Mouse (Mus musculus) mesoderm, embryonic 11.5 days (tissue): ENCODE results near the gene Grin2b.
"Not testable (repeated sequence)": the region's sequence is repeated elsewhere in the genome, so short reads cannot be mapped to it uniquely, and the experiment has no call there.

Experiments used
- DNase-seq: peaks from one replicate; pipeline ENCODE4 v3.0.0-alpha.2; 2012; ENCODE audit warnings: low read depth, low spot score

Gene Grin2b

DNA sequence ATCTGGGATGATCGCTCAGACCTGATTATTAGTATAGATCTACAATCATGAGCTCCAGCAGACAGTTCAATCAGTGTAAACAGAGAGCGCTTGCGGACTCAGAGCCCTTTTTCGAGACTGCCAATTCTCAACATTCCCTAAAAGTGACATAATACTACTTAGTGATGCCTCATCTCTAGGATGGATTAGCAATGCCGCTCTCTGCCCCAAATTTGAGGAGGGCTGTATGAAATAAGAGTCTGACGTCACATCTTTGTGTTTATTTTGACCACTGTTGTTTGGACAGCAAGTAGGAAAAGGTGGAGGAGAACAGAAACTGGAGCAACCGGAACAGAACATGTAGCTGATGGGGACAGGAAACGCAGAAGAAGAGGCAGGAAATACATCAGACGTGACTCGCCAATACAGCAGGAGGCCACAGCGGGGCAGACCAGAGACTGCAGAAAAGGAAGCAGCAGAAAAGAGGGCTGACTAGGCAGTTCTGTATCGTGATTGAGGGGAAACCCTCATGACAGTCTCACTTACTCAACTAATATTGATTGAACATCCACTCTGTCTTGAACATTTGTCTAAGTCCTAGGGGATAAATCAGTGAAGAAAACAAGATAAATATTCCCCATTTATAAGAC is 472.5 kb downstream of the Grin2b start:
- no peak for DNase-seq

DNA sequence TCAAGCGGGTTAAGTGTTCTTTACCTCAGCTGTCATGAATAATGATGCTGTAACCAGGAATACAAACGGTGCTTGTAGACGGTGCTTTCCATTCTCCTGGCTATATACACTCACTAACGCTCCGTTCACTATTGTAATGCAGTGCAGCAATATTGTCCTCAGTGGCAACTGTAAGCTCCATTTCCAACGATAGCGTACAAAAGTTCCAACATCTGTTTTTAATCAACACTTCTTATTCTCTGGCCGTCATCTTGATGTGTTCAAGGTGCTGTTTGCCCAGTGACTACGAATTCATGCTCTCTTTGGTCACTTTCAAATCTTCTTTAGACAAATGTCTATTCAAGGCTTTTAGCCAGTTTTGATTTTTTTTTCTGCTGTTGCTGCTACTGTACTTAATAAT is 480.8 kb downstream of the Grin2b start:
- no peak for DNase-seq

DNA sequence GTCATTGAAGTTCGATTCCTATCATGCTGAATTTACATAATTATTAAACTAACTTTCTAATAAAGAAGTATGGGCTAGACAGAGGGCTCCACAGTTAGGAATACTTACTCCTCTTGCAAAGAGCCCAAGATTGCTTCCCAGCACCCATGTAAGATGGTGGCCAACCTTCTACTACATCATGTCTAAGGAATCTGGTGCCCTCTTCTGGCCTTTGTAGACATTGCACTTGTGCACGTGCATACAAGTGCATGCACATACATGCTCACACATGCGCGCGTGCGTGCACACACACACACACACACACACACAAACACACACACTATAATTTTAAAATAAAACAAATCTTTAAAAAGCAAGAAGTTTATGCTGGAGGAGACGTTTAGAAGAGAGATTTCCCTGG is 481.8 kb downstream of the Grin2b start:
- DNase-seq, result no peak

DNA sequence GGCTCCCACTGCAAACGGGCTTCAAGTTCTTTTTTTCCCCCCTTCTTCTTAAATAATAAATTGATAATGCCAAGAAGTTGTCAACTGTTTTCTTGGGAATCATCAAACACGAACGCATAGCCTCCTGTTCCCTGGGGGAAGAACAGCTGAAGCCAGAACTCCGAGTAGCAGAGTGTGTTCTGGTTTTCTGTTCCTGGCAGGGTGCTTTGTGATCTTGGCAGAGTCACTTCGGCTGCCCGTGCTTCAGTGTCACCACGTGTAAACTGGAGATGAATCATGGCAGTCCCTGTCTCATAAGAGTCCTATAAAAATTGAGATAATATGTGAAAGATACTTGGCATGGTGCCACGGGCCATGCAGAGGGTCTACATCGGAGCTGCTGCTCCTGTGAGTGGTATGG is 485.4 kb downstream of the Grin2b start:
- no peak for DNase-seq

DNA sequence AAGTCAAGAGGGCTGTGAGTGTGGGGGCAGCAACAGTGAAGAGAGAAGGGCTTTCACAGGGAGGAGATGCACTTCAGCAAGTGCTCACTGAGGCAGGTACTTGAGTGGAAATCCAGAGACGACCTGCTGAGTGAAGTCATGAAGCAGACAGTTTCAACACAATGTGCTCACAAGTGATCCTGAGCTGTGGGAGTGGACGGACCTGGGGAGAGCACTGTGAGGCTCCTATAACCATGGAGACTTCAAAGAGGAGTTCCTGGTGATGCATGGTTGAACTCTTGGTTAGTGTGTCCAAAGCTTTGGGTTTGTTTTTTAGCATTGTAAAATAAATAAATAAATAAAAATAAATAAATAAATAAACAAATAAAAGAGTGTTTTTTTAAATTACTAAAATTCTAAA is 489.1 kb downstream of the Grin2b start:
- DNase-seq, result no peak

DNA sequence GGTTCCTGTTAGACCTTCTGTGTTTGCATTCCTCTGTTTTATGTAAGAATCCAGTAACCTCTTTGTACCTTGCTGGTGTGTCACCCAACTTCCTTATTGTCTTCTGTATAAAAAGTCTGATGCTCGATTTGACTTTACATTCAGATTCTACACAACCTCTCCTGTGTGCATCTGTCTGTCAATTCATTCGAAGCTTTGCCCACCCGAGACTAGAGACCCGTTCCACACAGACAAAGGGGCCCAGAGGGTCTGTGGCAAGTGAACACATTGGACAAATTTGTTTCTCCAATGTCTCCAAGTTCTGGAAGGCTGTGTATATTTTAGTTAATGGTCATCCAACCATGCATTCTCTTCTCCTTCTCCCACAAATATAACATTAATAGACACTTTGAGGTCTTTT is 491.9 kb downstream of the Grin2b start:
- DNase-seq, result not testable (repeated sequence)

DNA sequence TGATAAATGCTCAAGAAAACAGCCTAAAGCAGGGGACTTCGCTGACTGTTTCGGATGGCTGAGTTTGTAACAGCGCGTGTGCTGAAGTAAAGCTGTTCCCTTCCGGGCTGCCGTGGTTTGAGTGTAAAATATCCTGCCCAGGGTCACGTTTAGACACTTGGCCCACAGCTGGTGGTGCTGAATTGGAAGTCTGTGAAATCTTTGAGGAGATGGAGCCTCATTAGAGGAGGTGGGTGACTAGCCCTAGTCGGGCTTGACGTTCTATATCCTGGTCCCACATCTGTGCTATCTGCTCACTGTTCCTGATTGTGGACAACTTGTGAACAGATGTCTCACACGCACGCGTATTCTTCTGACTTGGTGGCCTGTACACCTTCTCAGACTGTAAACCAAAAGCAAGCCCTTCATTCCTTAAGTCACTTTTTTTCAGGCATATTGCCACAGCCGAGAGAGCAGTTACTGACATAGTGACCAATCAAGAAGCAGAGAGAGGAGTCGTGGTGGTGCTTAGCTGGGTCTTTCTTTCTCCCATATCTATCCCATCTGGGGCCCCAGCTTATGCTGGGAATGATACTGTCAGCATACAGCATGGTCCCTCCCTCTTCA is 493.1 kb downstream of the Grin2b start:
- DNase-seq, result no peak

DNA sequence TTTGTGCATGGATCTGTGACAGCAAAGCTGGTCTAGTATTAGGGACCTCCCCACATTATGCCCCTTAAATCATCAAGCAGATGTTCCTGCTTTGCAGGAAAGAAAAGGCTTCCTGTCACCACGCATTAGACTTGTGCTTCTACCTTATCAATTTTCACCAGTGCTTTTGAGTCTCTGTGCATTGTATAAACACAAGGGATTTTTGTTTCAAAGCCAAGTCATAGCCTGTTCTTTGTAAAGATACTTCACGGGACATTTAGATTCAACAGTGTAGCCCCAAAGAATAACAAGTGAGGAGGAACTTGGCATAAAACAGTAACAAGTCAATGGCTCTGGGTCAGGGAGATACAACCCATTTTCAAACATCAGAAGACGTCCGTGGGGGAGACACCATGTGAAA is 498.9 kb downstream of the Grin2b start:
- DNase-seq, result no peak

DNA sequence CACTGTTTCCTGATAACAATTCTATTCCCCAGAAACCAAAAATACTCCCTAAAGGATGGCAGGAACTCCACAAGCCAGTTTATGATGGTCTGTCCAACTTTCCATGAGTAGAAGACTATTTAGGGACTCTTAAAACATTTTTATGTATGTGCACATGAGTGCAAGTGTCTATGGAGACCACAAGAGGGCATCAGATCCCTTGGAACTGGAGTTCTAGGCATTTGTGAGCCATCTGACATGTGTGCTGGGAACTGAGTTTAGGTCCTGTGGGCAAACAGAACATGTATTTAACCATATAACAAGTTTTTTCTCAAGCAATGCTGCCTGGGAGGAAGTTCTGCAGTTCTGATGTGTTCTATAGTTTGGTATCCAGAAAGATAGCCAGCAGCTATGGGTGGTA is 501.3 kb downstream of the Grin2b start:
- no peak for DNase-seq
